Mouse (Mus musculus) left cerebral cortex, postnatal 10 days (tissue): Measurements from ENCODE around the gene Clybl. TPM values are rescaled to one million over a fixed set of nuclear protein-coding genes. Genes with fewer than 3 reads are reported as not detected.

ENCODE experiments used
- DNase-seq, 2 experiments: peaks; one replicate each; pipeline ENCODE4 v3.0.0; 2021 to 2022; ENCODE audit warnings: low spot score in 2 of 2, mixed read lengths in 1 of 2; ENCODE audit errors: extremely low spot score in 1 of 2
- intact Hi-C: fragments of 180-260 bp; cut with DNase I; formaldehyde crosslinking; loops from one replicate; pipeline ENCODE4 v1.15.1; 2025
- total RNA-seq, 2 experiments: library from RNA; stranded (reverse); gene quantifications; 2 replicates each; pipeline ENCODE4 v1.2.3; 2021

Clybl gene
- total RNA-seq, 2 experiments from 2014 or later: 19.4 to 20.9 TPM

- DNase-seq: no peak
- intact Hi-C loops: no loop called here
These were observed 98.2 kb downstream of the Clybl start for GRCm38 (mm10) chr14:122279462-122280308.

GRCm38 (mm10) chr14:122280309-122281071 is 99.0 kb downstream of the Clybl start:
- intact Hi-C loops: no loop called here
- DNase-seq: peak in 1 of 2 experiments; percentile 33

DNA sequence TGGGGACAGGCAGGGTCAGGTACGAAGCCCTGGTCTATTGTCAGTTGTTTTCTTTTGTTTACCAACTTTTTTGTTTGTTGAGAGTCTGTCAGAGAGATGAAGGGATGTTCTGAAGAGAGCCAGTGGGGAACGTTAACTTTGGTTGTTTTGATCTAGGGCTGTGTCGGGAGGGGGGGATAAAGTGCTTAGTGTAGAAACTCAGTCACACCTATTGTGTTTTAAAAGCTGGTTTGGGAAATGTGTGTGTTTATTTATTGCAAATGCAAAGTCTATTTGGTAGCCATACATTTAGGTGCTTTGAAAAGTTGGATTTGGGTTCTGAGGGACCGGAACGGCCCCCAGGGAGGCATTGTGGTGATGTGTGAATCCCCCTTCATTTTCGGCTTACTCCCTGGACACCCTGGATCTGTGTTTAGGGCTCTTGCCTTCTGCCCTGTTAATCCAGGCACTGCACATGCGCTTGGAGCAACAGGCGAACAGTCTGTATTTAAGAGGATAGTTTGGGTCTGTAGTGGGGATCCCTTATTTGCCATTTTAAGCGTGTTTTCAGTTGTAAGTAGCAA is 99.6 kb downstream of the Clybl start:
- intact Hi-C loops: no loop called here
- no peak for DNase-seq

DNA sequence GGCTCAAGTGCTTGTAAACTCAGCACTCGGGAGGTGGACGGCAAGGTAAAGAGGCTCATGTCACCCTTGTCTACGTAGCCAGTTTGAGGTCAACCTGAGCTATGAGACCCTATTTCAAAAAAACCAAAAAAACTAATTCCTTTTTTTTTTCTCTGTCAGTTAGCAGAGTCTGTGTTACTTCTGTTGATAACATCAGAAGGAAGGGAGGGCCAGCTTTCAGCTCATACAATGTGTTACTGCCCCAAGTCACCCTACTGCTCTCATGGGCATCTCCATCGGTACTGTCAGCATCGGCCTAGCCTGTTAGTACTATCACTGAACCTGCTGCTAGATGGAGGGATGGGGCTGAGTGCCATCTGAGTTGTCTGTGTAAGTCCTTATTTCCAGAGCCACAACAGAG is 102.5 kb downstream of the Clybl start:
- intact Hi-C loops: no loop called here

DNA sequence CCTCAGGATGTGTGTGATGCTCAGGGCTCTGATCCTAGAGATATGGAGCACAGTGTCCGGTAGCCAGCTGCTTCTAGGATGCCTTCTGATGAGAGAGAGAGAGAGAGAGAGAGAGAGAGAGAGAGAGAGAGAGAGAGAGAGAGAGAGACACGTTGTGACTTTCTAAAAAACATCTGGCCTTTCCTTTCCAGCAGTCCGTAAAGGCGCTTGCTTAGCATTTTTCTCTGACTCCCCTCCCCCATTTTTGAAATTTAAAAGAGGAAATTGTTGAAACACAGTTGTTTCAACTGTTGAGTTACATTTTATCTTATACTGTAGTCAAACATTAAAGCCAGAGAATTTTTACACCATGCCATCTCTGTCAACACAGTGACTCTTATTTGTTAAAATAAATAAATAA is 114.9 kb downstream of the Clybl start:
- no peak for DNase-seq
- intact Hi-C loops: no loop called here

More for the DNA sequence above, 102.5 kb downstream of the Clybl start:
- no peak for DNase-seq

DNA sequence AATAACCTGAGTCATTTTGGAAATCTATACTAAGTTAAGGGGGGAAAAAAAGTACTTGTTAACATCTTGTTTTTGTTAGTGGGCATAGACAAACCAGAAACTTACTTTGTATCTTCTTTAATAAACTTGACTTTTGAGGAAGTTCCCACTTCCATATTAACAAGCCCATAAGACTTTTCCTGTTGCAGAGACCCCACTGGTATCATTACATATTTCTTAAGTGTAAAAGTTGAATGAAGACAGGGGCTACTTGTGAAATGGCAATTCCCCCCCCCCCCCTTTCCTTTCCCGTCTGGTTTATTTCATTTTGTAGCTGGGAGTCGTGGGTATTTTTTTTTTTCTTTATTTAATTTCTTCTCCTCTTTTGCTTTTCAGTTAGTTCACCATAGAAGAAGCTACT is 115.4 kb downstream of the Clybl start:
- no peak for DNase-seq
- intact Hi-C loops: no loop called here

GRCm38 (mm10) chr14:122297386-122298109 is 116.0 kb downstream of the Clybl start:
- no peak for DNase-seq

GRCm38 (mm10) chr14:122300261-122300660 is 118.8 kb downstream of the Clybl start:
- DNase-seq: no peak
- intact Hi-C loops: no loop called here

More at GRCm38 (mm10) chr14:122297386-122298109, 116.0 kb downstream of the Clybl start:
- intact Hi-C loops: no loop called here

DNA sequence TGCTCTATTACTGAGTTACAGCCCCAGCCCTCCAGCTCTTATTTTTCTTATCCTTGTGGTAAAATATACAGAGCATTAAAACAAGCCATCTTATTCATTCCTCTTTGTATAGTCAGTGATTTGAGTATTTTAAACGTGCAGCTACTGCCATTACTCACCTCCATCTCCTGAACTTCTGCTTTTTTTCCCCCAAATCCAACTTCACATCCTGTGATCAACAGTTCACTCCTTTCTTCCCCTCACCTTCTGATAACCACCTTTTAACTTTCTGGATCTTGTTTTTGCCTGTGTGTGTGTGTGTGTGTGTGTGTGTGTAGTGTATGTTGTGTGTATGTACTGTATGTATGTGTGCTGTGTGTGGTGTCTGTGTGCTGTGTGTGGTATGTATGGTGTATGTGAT is 122.3 kb downstream of the Clybl start:
- no peak for DNase-seq
- intact Hi-C loops: no loop called here

DNA sequence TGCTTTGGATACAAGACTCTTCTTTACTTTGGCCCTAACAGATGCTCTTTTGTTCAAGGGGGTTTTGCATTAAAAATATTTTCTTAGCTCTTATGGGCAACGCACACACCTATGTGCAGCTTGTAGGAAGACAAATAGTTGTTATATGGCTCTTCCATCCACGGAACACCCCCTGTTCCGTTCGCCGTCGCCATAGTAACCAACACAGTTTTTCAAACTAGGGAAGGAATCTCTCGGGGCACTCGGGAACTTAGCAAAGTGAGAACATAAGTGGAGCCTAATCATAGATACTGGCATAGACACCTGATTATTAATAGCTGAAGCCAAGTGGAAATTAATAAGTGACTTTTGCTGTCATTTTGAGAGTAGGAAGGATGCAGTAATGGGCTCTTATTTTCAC is 123.6 kb downstream of the Clybl start:
- peak; percentile 32 to 36 for DNase-seq
- intact Hi-C loops: no loop called here

- intact Hi-C loops: no loop called here
- DNase-seq: no peak
These were observed 130.9 kb downstream of the Clybl start for GRCm38 (mm10) chr14:122312415-122312814.

GRCm38 (mm10) chr14:122313328-122313727 is 131.8 kb downstream of the Clybl start:
- intact Hi-C loops: no loop called here
- no peak for DNase-seq

DNA sequence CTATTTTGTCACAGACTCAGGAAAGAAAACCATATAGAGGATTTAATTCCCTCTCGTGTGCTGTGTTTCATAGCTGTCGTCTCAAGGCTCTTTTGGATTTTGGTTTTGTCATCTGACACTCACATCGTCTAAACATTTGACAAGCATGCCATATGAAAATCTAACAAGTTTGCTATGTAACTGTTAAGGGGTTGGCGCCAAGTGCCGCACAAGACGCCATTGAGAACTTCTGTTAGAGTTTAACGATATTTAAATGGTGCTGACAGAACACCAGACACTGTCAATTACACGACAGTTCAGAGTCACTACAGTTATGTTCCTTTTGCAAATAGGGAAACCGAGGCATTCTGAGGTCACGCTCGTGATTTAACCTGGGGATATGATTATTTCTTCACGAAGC is 134.2 kb downstream of the Clybl start:
- intact Hi-C loops: no loop called here

GRCm38 (mm10) chr14:122322136-122322535 is 140.6 kb downstream of the Clybl start:
- DNase-seq: no peak
- intact Hi-C loops: no loop called here

More for the DNA sequence above, 134.2 kb downstream of the Clybl start:
- no peak for DNase-seq

GRCm38 (mm10) chr14:122323838-122324458 is 142.4 kb downstream of the Clybl start:
- intact Hi-C loops: no loop called here
- DNase-seq: no peak

GRCm38 (mm10) chr14:122330136-122330535 is 148.6 kb downstream of the Clybl start:
- intact Hi-C loops: no loop called here
- DNase-seq: no peak

- no peak for DNase-seq
- intact Hi-C loops: no loop called here
These were observed 149.2 kb downstream of the Clybl start for GRCm38 (mm10) chr14:122330716-122331115.

DNA sequence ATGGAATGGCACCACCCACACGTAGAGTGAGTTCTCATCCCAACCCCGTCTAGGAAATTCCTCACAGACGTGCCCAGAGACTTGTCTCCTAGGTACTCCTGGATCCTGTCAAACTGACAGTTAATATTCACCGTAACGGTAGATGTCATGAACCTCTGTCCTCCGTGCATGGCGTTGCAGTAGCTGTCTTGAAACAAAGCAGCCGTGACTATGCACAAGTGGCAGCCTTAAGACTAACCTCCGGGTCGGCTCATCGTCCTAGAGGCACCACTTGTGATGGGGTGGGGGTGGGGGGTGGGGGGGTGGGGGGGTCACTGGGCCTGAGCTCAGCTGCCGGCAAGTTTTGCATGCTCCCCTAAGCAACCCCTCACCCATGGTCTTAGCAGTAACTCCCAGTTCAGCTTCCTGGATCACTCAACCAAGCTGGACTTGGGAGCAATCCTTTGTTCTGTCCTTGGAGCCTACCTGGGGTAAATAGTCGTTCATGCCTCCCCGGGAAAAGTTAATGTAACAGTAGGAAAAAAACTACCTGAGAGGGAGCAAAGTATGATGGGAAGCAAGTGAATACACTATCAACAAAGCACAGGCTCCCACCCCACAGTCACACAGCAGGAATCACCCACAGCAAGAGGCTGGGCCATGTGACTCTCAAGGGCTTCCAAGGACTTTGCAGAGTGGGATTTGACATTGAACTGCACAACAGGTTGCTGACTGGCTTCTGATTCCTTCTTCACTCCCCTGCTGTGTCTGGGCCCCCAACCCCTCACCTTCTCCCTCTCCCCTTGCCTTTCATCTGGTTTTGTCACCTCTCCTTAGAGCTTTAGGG is 150.3 kb downstream of the Clybl start:
- no peak for DNase-seq
- intact Hi-C loops: no loop called here
